Mouse (Mus musculus): ENCODE measurements at regions not wholly inside any gene's neighbourhood (a gene's known extent, or its start where the extent isn't known, plus 50 kb on each side); places are given as distances from the start of the nearest gene placed in this dataset.

GRCm38 (mm10) chr16:78725541-78725940, 149.0 kb upstream of the D16Ertd472e start:
- H3K27ac ChIP-seq (replicated peaks; ENCODE audit: low read depth, low read length) = no peak overlapping the region
- no peak for ATAC-seq (replicated peaks; ENCODE audit: insufficient number of reproducible peaks, low FRiP score, low TSS enrichment, low read depth)
- WGBS = 79% methylated on average over 2 of the region's 2 CpGs
- H3K4me1 ChIP-seq (ENCODE audit: control insufficient read depth, insufficient read depth, low read length) = no peaks in the 10 kb centered on the region
- no peak for DNase-seq (ENCODE audit: low spot score)
- H3K4me2 ChIP-seq (ENCODE audit: low read depth, low read length) = no peak overlapping the region
- H3K9me3 ChIP-seq (replicated peaks; ENCODE audit: control insufficient read depth, low read length) = no peaks in the 10 kb centered on the region
- no peak overlapping the region for H3K4me3 ChIP-seq (ENCODE audit: low read depth, low read length)
- no peaks in the 10 kb centered on the region for H3K27me3 ChIP-seq (ENCODE audit: control insufficient read depth, insufficient read depth, low read length)
- no peak overlapping the region for H3K9ac ChIP-seq (replicated peaks; ENCODE audit: low read length)
- H3K36me3 ChIP-seq (replicated peaks; ENCODE audit: control insufficient read depth, insufficient read depth, low read depth, low read length) = no peaks in the 10 kb centered on the region

GRCm38 (mm10) chr16:78709943-78710342, 133.4 kb upstream of the D16Ertd472e start:
- no peak overlapping the region for H3K27ac ChIP-seq (replicated peaks; ENCODE audit: low read depth, low read length)
- no peaks in the 10 kb centered on the region for H3K27me3 ChIP-seq (ENCODE audit: control insufficient read depth, insufficient read depth, low read length)
- WGBS = 75% methylated on average over 7 of the region's 7 CpGs
- no peaks in the 10 kb centered on the region for H3K9me3 ChIP-seq (replicated peaks; ENCODE audit: control insufficient read depth, low read length)
- H3K4me3 ChIP-seq (ENCODE audit: low read depth, low read length) = no peak overlapping the region
- ATAC-seq (replicated peaks; ENCODE audit: insufficient number of reproducible peaks, low FRiP score, low TSS enrichment, low read depth) (no peak), DNase-seq (ENCODE audit: low spot score) (no peak)
- no peaks in the 10 kb centered on the region for H3K4me1 ChIP-seq (ENCODE audit: control insufficient read depth, insufficient read depth, low read length)
- no peak overlapping the region for H3K9ac ChIP-seq (replicated peaks; ENCODE audit: low read length)
- H3K36me3 ChIP-seq (replicated peaks; ENCODE audit: control insufficient read depth, insufficient read depth, low read depth, low read length) = no peaks in the 10 kb centered on the region
- H3K4me2 ChIP-seq (ENCODE audit: low read depth, low read length) = no peak overlapping the region

GRCm38 (mm10) chr16:78707566-78707965, 131.1 kb upstream of the D16Ertd472e start:
- H3K4me1 ChIP-seq (ENCODE audit: control insufficient read depth, insufficient read depth, low read length) = no peaks in the 10 kb centered on the region
- no peak overlapping the region for H3K4me3 ChIP-seq (ENCODE audit: low read depth, low read length)
- H3K9me3 ChIP-seq (replicated peaks; ENCODE audit: control insufficient read depth, low read length) = no peaks in the 10 kb centered on the region
- DNase-seq (ENCODE audit: low spot score) (no peak), ATAC-seq (replicated peaks; ENCODE audit: insufficient number of reproducible peaks, low FRiP score, low TSS enrichment, low read depth) (no peak)
- H3K4me2 ChIP-seq (ENCODE audit: low read depth, low read length) = no peak overlapping the region
- 81% methylated on average over 4 of the region's 4 CpGs for WGBS
- no peak overlapping the region for H3K27ac ChIP-seq (replicated peaks; ENCODE audit: low read depth, low read length)
- no peak overlapping the region for H3K9ac ChIP-seq (replicated peaks; ENCODE audit: low read length)
- no peaks in the 10 kb centered on the region for H3K36me3 ChIP-seq (replicated peaks; ENCODE audit: control insufficient read depth, insufficient read depth, low read depth, low read length)
- no peaks in the 10 kb centered on the region for H3K27me3 ChIP-seq (ENCODE audit: control insufficient read depth, insufficient read depth, low read length)

- Histone ChIP-seq H3K4me3 (ENCODE audit: low read depth, low read length) (no peak overlapping the region), H3K4me1 (ENCODE audit: control insufficient read depth, insufficient read depth, low read length) (no peaks in the 10 kb centered on the region), H3K4me2 (ENCODE audit: low read depth, low read length) (no peak overlapping the region), H3K27ac (replicated peaks; ENCODE audit: low read depth, low read length) (no peak overlapping the region), H3K9me3 (replicated peaks; ENCODE audit: control insufficient read depth, low read length) (no peaks in the 10 kb centered on the region), H3K36me3 (replicated peaks; ENCODE audit: control insufficient read depth, insufficient read depth, low read depth, low read length) (no peaks in the 10 kb centered on the region), H3K9ac (replicated peaks; ENCODE audit: low read length) (no peak overlapping the region), H3K27me3 (ENCODE audit: control insufficient read depth, insufficient read depth, low read length) (no peaks in the 10 kb centered on the region)
- DNase-seq (ENCODE audit: low spot score) (no peak), ATAC-seq (replicated peaks; ENCODE audit: insufficient number of reproducible peaks, low FRiP score, low TSS enrichment, low read depth) (no peak)
- WGBS = 89% methylated on average over 7 of the region's 7 CpGs
Observed at GRCm38 (mm10) chr16:78707165-78707564, 130.7 kb upstream of the D16Ertd472e start.

GRCm38 (mm10) chr16:78697514-78698209, 121.2 kb upstream of the D16Ertd472e start:
- no peak overlapping the region for H3K9ac ChIP-seq (replicated peaks; ENCODE audit: low read length)
- peak; percentile 33 for DNase-seq (ENCODE audit: low spot score)
- H3K9me3 ChIP-seq (replicated peaks; ENCODE audit: control insufficient read depth, low read length) = no peaks in the 10 kb centered on the region
- no peak overlapping the region for H3K4me2 ChIP-seq (ENCODE audit: low read depth, low read length)
- no peak overlapping the region for H3K27ac ChIP-seq (replicated peaks; ENCODE audit: low read depth, low read length)
- no peak for ATAC-seq (replicated peaks; ENCODE audit: insufficient number of reproducible peaks, low FRiP score, low TSS enrichment, low read depth)
- H3K36me3 ChIP-seq (replicated peaks; ENCODE audit: control insufficient read depth, insufficient read depth, low read depth, low read length) = no peaks in the 10 kb centered on the region
- H3K4me1 ChIP-seq (ENCODE audit: control insufficient read depth, insufficient read depth, low read length) = no peaks in the 10 kb centered on the region
- H3K4me3 ChIP-seq (ENCODE audit: low read depth, low read length) = no peak overlapping the region
- 58% methylated on average over 3 of the region's 3 CpGs for WGBS
- H3K27me3 ChIP-seq (ENCODE audit: control insufficient read depth, insufficient read depth, low read length) = no peaks in the 10 kb centered on the region

GRCm38 (mm10) chr16:78688251-78688650, 111.7 kb upstream of the D16Ertd472e start:
- ATAC-seq (replicated peaks; ENCODE audit: insufficient number of reproducible peaks, low FRiP score, low TSS enrichment, low read depth) (no peak), DNase-seq (ENCODE audit: low spot score) (no peak)
- Histone ChIP-seq H3K27me3 (ENCODE audit: control insufficient read depth, insufficient read depth, low read length) (no peaks in the 10 kb centered on the region), H3K27ac (replicated peaks; ENCODE audit: low read depth, low read length) (no peak overlapping the region), H3K4me1 (ENCODE audit: control insufficient read depth, insufficient read depth, low read length) (no peaks in the 10 kb centered on the region), H3K36me3 (replicated peaks; ENCODE audit: control insufficient read depth, insufficient read depth, low read depth, low read length) (no peaks in the 10 kb centered on the region), H3K4me3 (ENCODE audit: low read depth, low read length) (no peak overlapping the region), H3K9me3 (replicated peaks; ENCODE audit: control insufficient read depth, low read length) (no peaks in the 10 kb centered on the region), H3K9ac (replicated peaks; ENCODE audit: low read length) (no peak overlapping the region), H3K4me2 (ENCODE audit: low read depth, low read length) (no peak overlapping the region)

GRCm38 (mm10) chr16:78685160-78685559, 108.7 kb upstream of the D16Ertd472e start:
- ATAC-seq (replicated peaks; ENCODE audit: insufficient number of reproducible peaks, low FRiP score, low TSS enrichment, low read depth) (no peak), DNase-seq (ENCODE audit: low spot score) (peak; percentile 38)
- Histone ChIP-seq H3K4me2 (ENCODE audit: low read depth, low read length) (no peak overlapping the region), H3K36me3 (replicated peaks; ENCODE audit: control insufficient read depth, insufficient read depth, low read depth, low read length) (no peaks in the 10 kb centered on the region), H3K27me3 (ENCODE audit: control insufficient read depth, insufficient read depth, low read length) (no peaks in the 10 kb centered on the region), H3K9ac (replicated peaks; ENCODE audit: low read length) (no peak overlapping the region), H3K9me3 (replicated peaks; ENCODE audit: control insufficient read depth, low read length) (no peaks in the 10 kb centered on the region), H3K4me1 (ENCODE audit: control insufficient read depth, insufficient read depth, low read length) (no peaks in the 10 kb centered on the region), H3K4me3 (ENCODE audit: low read depth, low read length) (no peak overlapping the region), H3K27ac (replicated peaks; ENCODE audit: low read depth, low read length) (no peak overlapping the region)
- 36% methylated on average over 1 of the region's 1 CpGs for WGBS

GRCm38 (mm10) chr16:78684031-78684430, 107.5 kb upstream of the D16Ertd472e start:
- no peaks in the 10 kb centered on the region for H3K36me3 ChIP-seq (replicated peaks; ENCODE audit: control insufficient read depth, insufficient read depth, low read depth, low read length)
- no peak for ATAC-seq (replicated peaks; ENCODE audit: insufficient number of reproducible peaks, low FRiP score, low TSS enrichment, low read depth)
- 88% methylated on average over 8 of the region's 8 CpGs for WGBS
- H3K27me3 ChIP-seq (ENCODE audit: control insufficient read depth, insufficient read depth, low read length) = no peaks in the 10 kb centered on the region
- no peak overlapping the region for H3K9ac ChIP-seq (replicated peaks; ENCODE audit: low read length)
- H3K9me3 ChIP-seq (replicated peaks; ENCODE audit: control insufficient read depth, low read length) = no peaks in the 10 kb centered on the region
- no peak for DNase-seq (ENCODE audit: low spot score)
- H3K4me2 ChIP-seq (ENCODE audit: low read depth, low read length) = no peak overlapping the region
- no peak overlapping the region for H3K27ac ChIP-seq (replicated peaks; ENCODE audit: low read depth, low read length)
- H3K4me1 ChIP-seq (ENCODE audit: control insufficient read depth, insufficient read depth, low read length) = no peaks in the 10 kb centered on the region
- H3K4me3 ChIP-seq (ENCODE audit: low read depth, low read length) = no peak overlapping the region
